Mouse (Mus musculus): ENCODE results near the gene Ms4a5. TPM values are rescaled to one million over a fixed set of nuclear protein-coding genes. Genes with fewer than 3 reads are reported as not detected.
"Not testable (repeated sequence)": the region's sequence is repeated elsewhere in the genome, so short reads cannot be mapped to it uniquely, and the experiment has no call there.

The Ms4a5 gene
- polyA plus RNA-seq (2015; fragmentation: Nextera tagmentation; extraction: Ambion mirVana): not detected in 2 replicates

DNA sequence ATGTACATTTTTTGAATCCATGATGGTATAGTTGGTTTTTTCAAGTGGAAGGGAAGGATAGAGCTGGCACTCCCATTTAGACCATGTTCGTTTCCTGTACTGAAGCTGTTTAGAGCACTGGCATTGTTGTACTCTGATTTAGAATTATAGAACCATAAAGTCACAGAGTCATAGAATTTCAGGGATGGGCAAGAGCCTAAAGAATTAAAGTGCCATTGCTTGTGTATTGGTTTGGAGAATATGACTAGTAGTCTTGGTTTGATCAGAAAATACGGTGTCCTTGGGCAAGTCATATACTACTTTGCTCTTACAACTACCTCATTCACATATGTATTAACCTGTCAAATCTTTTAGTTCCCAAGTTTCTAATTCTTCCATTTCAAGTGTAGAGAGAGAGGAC, at the start of gene Ms4a5:
Gene Ms4a5 (minus strand): TSS at position 101 of the 400 bp plus-strand sequence.
- no peak within 1 kb of the TSS for H3K27ac ChIP-seq
- H3K27me3 ChIP-seq (replicated peaks): no peaks in the 10 kb centered on the region
- no peak within 1 kb of the TSS for H3K4me2 ChIP-seq (replicated peaks)
- H3K4me3 ChIP-seq (replicated peaks): no peak within 1 kb of the TSS
- no peak for ATAC-seq
- 89% methylated on average over 2 of the region's 2 CpGs for WGBS
- no peaks in the 10 kb centered on the region for H3K4me1 ChIP-seq (replicated peaks)
- no peaks in the 10 kb centered on the region for H3K36me3 ChIP-seq
- H3K9ac ChIP-seq: no peak within 1 kb of the TSS
- H3K9me3 ChIP-seq: no peaks in the 10 kb centered on the region

GRCm38 (mm10) chr19:11321123-11321522, 37.5 kb upstream of the Ms4a5 start:
- no peaks in the 10 kb centered on the region for H3K9me3 ChIP-seq
- no peak overlapping the region for H3K4me2 ChIP-seq (replicated peaks)
- no peaks in the 10 kb centered on the region for H3K4me1 ChIP-seq (replicated peaks)
- H3K36me3 ChIP-seq: no peaks in the 10 kb centered on the region
- no peaks in the 10 kb centered on the region for H3K27me3 ChIP-seq (replicated peaks)
- no peak overlapping the region for H3K27ac ChIP-seq
- no peak for ATAC-seq
- H3K4me3 ChIP-seq (replicated peaks): no peak overlapping the region
- H3K9ac ChIP-seq: no peak overlapping the region
- 85% methylated on average over 1 of the region's 1 CpGs for WGBS

- Histone ChIP-seq H3K9ac (no peak overlapping the region), H3K27ac (no peak overlapping the region), H3K4me2 (replicated peaks) (no peak overlapping the region), H3K9me3 (no peaks in the 10 kb centered on the region), H3K4me1 (replicated peaks) (no peaks in the 10 kb centered on the region), H3K4me3 (replicated peaks) (no peak overlapping the region), H3K27me3 (replicated peaks) (no peaks in the 10 kb centered on the region), H3K36me3 (no peaks in the 10 kb centered on the region)
- WGBS: 77% methylated on average over 4 of the region's 4 CpGs
- ATAC-seq: no peak
Observed at GRCm38 (mm10) chr19:11316786-11317185, 33.1 kb upstream of the Ms4a5 start.

GRCm38 (mm10) chr19:11314354-11314753, 30.7 kb upstream of the Ms4a5 start, which contains the start of gene Ms4a14:
Gene Ms4a14 (minus strand): TSS chr19:11314454.
- ATAC-seq: no peak
- 70% methylated on average over 1 of the region's 1 CpGs for WGBS

GRCm38 (mm10) chr19:11308888-11309287, 25.2 kb upstream of the Ms4a5 start:
- Histone ChIP-seq H3K9ac (no peak overlapping the region), H3K9me3 (no peaks in the 10 kb centered on the region), H3K4me3 (replicated peaks) (no peak overlapping the region), H3K4me1 (replicated peaks) (no peaks in the 10 kb centered on the region), H3K36me3 (no peaks in the 10 kb centered on the region), H3K27me3 (replicated peaks) (no peaks in the 10 kb centered on the region), H3K27ac (no peak overlapping the region), H3K4me2 (replicated peaks) (no peak overlapping the region)
- ATAC-seq: no peak

More at GRCm38 (mm10) chr19:11314354-11314753, 30.7 kb upstream of the Ms4a5 start, which contains the start of gene Ms4a14:
- Histone ChIP-seq H3K36me3 (no peaks in the 10 kb centered on the region), H3K9ac (no peak within 1 kb of the TSS), H3K27me3 (replicated peaks) (no peaks in the 10 kb centered on the region), H3K4me1 (replicated peaks) (no peaks in the 10 kb centered on the region), H3K4me2 (replicated peaks) (no peak within 1 kb of the TSS), H3K9me3 (no peaks in the 10 kb centered on the region), H3K4me3 (replicated peaks) (no peak within 1 kb of the TSS), H3K27ac (no peak within 1 kb of the TSS)

GRCm38 (mm10) chr19:11299529-11299928, 15.9 kb upstream of the Ms4a5 start:
- H3K27me3 ChIP-seq (replicated peaks); H3K4me2 ChIP-seq (replicated peaks): not testable (repeated sequence)
- 53% methylated on average over 4 of the region's 4 CpGs for WGBS

DNA sequence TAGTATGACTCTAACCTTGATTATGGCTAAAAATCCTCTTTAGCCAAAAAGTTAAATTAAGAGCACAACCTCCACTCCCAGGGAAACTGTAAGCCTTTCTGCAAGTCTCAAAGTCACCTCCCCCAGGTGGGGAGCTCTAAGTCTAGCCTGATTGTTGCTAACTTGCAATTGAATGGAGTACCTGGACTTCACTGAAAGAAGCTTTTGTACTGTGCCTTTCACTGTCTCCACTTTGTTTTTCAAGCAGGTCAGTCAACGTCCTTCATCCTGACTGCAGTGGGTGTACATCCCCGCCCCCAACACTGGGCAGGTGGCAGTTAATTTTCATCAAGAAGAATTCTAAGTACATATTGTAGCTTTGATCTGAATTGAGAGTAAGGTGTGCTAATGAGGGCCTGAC, 15.3 kb upstream of the Ms4a5 start:
- Histone ChIP-seq H3K4me2 (replicated peaks) (no peak overlapping the region), H3K27ac (no peak overlapping the region), H3K4me3 (replicated peaks) (no peak overlapping the region), H3K9ac (no peak overlapping the region), H3K36me3 (no peaks in the 10 kb centered on the region), H3K27me3 (replicated peaks) (no peaks in the 10 kb centered on the region), H3K4me1 (replicated peaks) (no peaks in the 10 kb centered on the region), H3K9me3 (no peaks in the 10 kb centered on the region)
- ATAC-seq: no peak
- 72% methylated on average over 2 of the region's 2 CpGs for WGBS

More at GRCm38 (mm10) chr19:11299529-11299928, 15.9 kb upstream of the Ms4a5 start:
- H3K4me3 ChIP-seq (replicated peaks); H3K9me3 ChIP-seq; H3K9ac ChIP-seq; H3K4me1 ChIP-seq (replicated peaks); H3K36me3 ChIP-seq; H3K27ac ChIP-seq; ATAC-seq: not testable (repeated sequence)

GRCm38 (mm10) chr19:11293616-11294015, 9.9 kb upstream of the Ms4a5 start:
- H3K4me1 ChIP-seq (replicated peaks); H3K9ac ChIP-seq; H3K9me3 ChIP-seq; ATAC-seq; H3K36me3 ChIP-seq; H3K27ac ChIP-seq; H3K27me3 ChIP-seq (replicated peaks); H3K4me2 ChIP-seq (replicated peaks): not testable (repeated sequence)
- H3K4me3 ChIP-seq (replicated peaks): peak overlapping the region; percentile 36; the same call in 1 of the 2 replicates
- 20% methylated on average over 3 of the region's 3 CpGs for WGBS

DNA sequence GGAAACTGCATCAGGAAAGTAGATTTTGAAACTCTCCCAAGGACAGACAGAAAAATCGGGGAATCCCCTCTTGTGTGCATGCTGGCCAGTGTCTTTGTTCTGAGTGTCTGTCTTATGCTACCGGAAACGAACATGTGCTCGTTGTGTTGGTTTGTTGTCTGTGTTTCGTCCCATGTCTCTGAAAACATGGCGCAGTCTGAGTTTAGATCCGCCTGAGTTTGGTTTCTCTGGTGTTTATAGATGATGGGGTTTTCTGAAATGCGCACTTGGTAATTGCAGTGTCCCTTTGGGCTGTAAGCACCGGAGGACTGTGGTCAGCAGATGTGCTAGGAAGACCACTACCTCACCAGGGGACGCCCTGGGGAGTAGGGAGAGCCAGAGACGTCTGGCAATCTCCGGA, 9.3 kb upstream of the Ms4a5 start:
- Histone ChIP-seq H3K27me3 (replicated peaks) (no peaks in the 10 kb centered on the region), H3K4me2 (replicated peaks) (peak overlapping the region; percentile 65), H3K4me1 (replicated peaks) (no peaks in the 10 kb centered on the region), H3K9me3 (no peaks in the 10 kb centered on the region), H3K9ac (0 out of 2 replicates have a peak overlapping the region, but pooled peaks have one; percentile 37), H3K4me3 (replicated peaks) (peak overlapping the region; percentile 36), H3K27ac (peak overlapping the region; percentile 55), H3K36me3 (no peaks in the 10 kb centered on the region)
- 0 out of 2 replicates have a peak, but pooled peaks have one; percentile 49 for ATAC-seq
- 8% methylated on average over 12 of the region's 12 CpGs for WGBS

DNA sequence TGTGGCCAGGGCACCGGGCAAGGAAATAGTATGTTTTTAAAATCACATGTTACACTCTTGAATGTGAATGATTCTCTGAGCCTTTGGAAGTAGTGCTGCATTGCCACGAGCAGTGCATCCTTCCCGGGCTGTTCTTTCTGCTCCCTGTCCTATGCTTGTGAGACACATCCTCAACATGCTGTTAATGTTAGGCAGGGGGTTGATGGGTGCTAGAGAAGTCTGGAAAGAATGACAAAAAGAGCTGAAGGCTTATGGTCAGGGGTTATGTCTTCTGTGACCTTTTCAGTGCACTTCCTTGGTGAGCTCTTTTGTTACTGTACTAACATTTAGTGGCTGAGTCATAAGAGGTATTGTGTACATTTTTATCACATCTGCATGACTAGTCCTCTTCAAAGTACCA, 3.5 kb downstream of the Ms4a5 start:
- H3K36me3 ChIP-seq: no peaks in the 10 kb centered on the region
- H3K9me3 ChIP-seq: no peaks in the 10 kb centered on the region
- no peak overlapping the region for H3K4me3 ChIP-seq (replicated peaks)
- no peak overlapping the region for H3K27ac ChIP-seq
- no peaks in the 10 kb centered on the region for H3K4me1 ChIP-seq (replicated peaks)
- H3K4me2 ChIP-seq (replicated peaks): no peak overlapping the region
- ATAC-seq: no peak
- no peaks in the 10 kb centered on the region for H3K27me3 ChIP-seq (replicated peaks)
- no peak overlapping the region for H3K9ac ChIP-seq
- 72% methylated on average over 3 of the region's 3 CpGs for WGBS

DNA sequence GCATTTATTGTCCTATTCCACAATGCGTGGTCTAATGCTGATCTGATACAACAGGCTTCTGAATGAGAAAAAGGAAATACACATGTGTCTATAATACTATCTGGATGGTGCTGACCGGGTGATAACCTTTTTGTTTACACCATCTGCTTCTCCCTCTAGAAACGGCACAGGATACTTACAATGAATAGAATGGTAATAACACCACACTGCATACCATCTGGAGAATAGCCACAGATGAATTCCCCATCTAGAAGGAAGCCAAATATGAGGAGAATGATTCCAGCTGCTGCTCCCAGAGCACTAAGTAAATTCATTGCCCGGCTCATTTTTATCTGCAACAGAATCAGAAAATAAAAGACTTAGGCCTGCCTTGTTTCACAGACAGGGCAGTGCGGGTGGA, 7.2 kb downstream of the Ms4a5 start:
- H3K36me3 ChIP-seq: no peaks in the 10 kb centered on the region
- H3K4me3 ChIP-seq (replicated peaks): no peak overlapping the region
- ATAC-seq: peak; percentile 70
- 18% methylated on average over 5 of the region's 5 CpGs for WGBS
- H3K27ac ChIP-seq: no peak overlapping the region
- H3K9ac ChIP-seq: no peak overlapping the region
- no peaks in the 10 kb centered on the region for H3K4me1 ChIP-seq (replicated peaks)
- H3K9me3 ChIP-seq: no peaks in the 10 kb centered on the region
- H3K4me2 ChIP-seq (replicated peaks): no peak overlapping the region
- H3K27me3 ChIP-seq (replicated peaks): no peaks in the 10 kb centered on the region

GRCm38 (mm10) chr19:11266956-11267355, 16.7 kb downstream of the Ms4a5 start:
- no peak for ATAC-seq
- Histone ChIP-seq H3K9ac (no peak overlapping the region), H3K27me3 (replicated peaks) (no peaks in the 10 kb centered on the region), H3K4me3 (replicated peaks) (no peak overlapping the region), H3K27ac (no peak overlapping the region), H3K4me1 (replicated peaks) (no peaks in the 10 kb centered on the region), H3K9me3 (no peaks in the 10 kb centered on the region), H3K36me3 (no peaks in the 10 kb centered on the region), H3K4me2 (replicated peaks) (no peak overlapping the region)
- 81% methylated on average over 4 of the region's 4 CpGs for WGBS

DNA sequence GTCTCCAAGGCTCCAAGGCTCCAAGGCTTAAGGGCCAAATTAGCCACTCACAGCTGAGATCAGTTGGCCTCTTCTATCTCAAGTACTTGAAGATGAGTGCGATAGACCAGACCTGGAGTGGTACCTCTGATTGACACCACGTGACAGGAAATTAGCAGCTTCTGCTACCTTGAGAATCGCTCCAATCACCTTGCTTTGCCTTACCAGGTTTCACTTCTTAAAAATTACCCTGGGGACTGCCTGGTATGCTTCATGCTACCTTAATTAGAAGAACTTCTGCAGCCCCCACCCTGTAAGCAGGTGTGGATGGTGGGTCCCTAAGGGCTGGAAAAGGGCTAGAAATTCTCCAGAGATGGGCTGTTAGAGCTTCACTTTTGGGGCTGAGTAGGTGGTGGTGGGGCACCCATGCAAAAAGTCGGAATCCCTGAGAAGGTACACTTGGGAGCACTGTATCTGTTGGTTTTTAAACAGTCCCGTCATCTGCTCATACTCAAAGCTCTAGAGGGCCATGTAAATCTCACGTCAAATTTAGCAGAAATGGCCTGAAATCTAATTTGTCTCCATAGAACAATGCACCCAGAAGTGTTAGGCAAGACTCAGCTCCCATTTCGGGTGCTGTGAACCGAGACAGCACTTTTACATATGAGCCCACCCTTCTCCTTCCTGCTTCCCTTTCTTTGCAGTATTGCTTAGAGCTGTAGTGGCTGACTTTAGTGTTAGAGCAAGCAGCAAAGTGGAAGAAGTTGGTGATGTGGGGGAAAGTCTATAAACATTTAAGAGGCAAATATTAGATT, 17.4 kb downstream of the Ms4a5 start, which contains the start of gene Ms4a1:
Gene Ms4a1 (minus strand): TSS at position 190 of the 794 bp plus-strand sequence.
- ATAC-seq: no peak
- H3K4me2 ChIP-seq (replicated peaks): no peak within 1 kb of the TSS
- no peaks in the 10 kb centered on the region for H3K9me3 ChIP-seq
- H3K9ac ChIP-seq: no peak within 1 kb of the TSS
- 84% methylated on average over 8 of the region's 8 CpGs for WGBS
- H3K4me1 ChIP-seq (replicated peaks): no peaks in the 10 kb centered on the region
- H3K27ac ChIP-seq: no peak within 1 kb of the TSS
- H3K27me3 ChIP-seq (replicated peaks): no peaks in the 10 kb centered on the region
- no peak within 1 kb of the TSS for H3K4me3 ChIP-seq (replicated peaks)
- H3K36me3 ChIP-seq: no peaks in the 10 kb centered on the region

Data from intestine, embryonic 15.5 days (tissue).